Mouse (Mus musculus) myocyte (in vitro differentiated cells): ENCODE data around the gene Mtch2.

Experiments used
- E2F4 ChIP-seq: IDR thresholded peaks from one replicate; pipeline ENCODE4 v1.6.1; 2011; ENCODE audit warnings: mild to moderate bottlenecking, control low read depth, moderate library complexity; ENCODE audit not compliant: insufficient read depth
- POLR2A ChIP-seq: IDR thresholded peaks from one replicate; pipeline ENCODE4 v1.6.1; 2011; ENCODE audit warnings: low read depth, mild to moderate bottlenecking, control low read depth, moderate library complexity; ENCODE audit not compliant: insufficient read length
- REST ChIP-seq: IDR thresholded peaks from one replicate; pipeline ENCODE4 v1.6.1; 2011; ENCODE audit warnings: mild to moderate bottlenecking, control low read depth, moderate library complexity; ENCODE audit not compliant: insufficient read depth, insufficient read length
- USF1 ChIP-seq: IDR thresholded peaks from one replicate; pipeline ENCODE4 v1.6.1; 2011; ENCODE audit warnings: low read depth, mild to moderate bottlenecking, control low read depth, moderate library complexity

GRCm38 (mm10) chr2:90850401-90850800 is 3.4 kb downstream of the Mtch2 start:
- no peak for TF ChIP-seq E2F4
- TF ChIP-seq USF1 = no peak
- no peak for TF ChIP-seq REST
- TF ChIP-seq POLR2A = no peak
